Mouse (Mus musculus): ENCODE results near the gene Abtb1. TPM values are rescaled to one million over a fixed set of nuclear protein-coding genes. Genes with fewer than 3 reads are reported as not detected.

Abtb1 gene
- polyA plus RNA-seq, 1 experiment from 2014 or later: 25.3 TPM

- no peak overlapping the region for H3K27ac ChIP-seq
- peaks cover 20% of the 10 kb centered on the region for H3K4me1 ChIP-seq
- H3K4me3 ChIP-seq: no peak overlapping the region
- DNase-seq (ENCODE audit: low spot score): no peak
- 96% methylated on average over 6 of the region's 6 CpGs for WGBS
- H3K36me3 ChIP-seq: no peaks in the 10 kb centered on the region
- H3K9me3 ChIP-seq (replicated peaks): no peaks in the 10 kb centered on the region
- H3K27me3 ChIP-seq (ENCODE audit: low read depth, poor library complexity, severe bottlenecking): 0 out of 2 replicates have a peak, but pooled peaks cover 6% of the 10 kb centered on the region
These were observed 20.5 kb downstream of the Abtb1 start for GRCm38 (mm10) chr6:88821294-88821693.

- H3K27me3 ChIP-seq (ENCODE audit: low read depth, poor library complexity, severe bottlenecking): 0 out of 2 replicates have a peak, but pooled peaks cover 6% of the 10 kb centered on the region
These were observed 20.9 kb downstream of the Abtb1 start for GRCm38 (mm10) chr6:88820853-88821252.

GRCm38 (mm10) chr6:88816913-88817312 is 24.9 kb downstream of the Abtb1 start:
- WGBS: 88% methylated on average over 3 of the region's 3 CpGs
- Histone ChIP-seq H3K36me3 (no peaks in the 10 kb centered on the region), H3K4me3 (no peak overlapping the region), H3K4me1 (peaks cover 20% of the 10 kb centered on the region), H3K27ac (no peak overlapping the region), H3K9me3 (replicated peaks) (no peaks in the 10 kb centered on the region), H3K27me3 (ENCODE audit: low read depth, poor library complexity, severe bottlenecking) (no peaks in the 10 kb centered on the region)
- DNase-seq (ENCODE audit: low spot score): no peak

More at GRCm38 (mm10) chr6:88820853-88821252, 20.9 kb downstream of the Abtb1 start:
- DNase-seq (ENCODE audit: low spot score): no peak
- Histone ChIP-seq H3K27ac (no peak overlapping the region), H3K36me3 (no peaks in the 10 kb centered on the region), H3K9me3 (replicated peaks) (no peaks in the 10 kb centered on the region), H3K4me1 (peaks cover 17% of the 10 kb centered on the region), H3K4me3 (no peak overlapping the region)
- 40% methylated on average over 3 of the region's 3 CpGs for WGBS

GRCm38 (mm10) chr6:88815489-88815888 is 26.3 kb downstream of the Abtb1 start:
- Histone ChIP-seq H3K27me3 (ENCODE audit: low read depth, poor library complexity, severe bottlenecking) (no peaks in the 10 kb centered on the region), H3K4me3 (no peak overlapping the region), H3K27ac (0 out of 2 replicates have a peak overlapping the region, but pooled peaks have one; percentile 14), H3K9me3 (replicated peaks) (no peaks in the 10 kb centered on the region), H3K4me1 (peaks cover 26% of the 10 kb centered on the region), H3K36me3 (no peaks in the 10 kb centered on the region)
- no peak for DNase-seq (ENCODE audit: low spot score)
- WGBS: 93% methylated on average over 3 of the region's 3 CpGs

GRCm38 (mm10) chr6:88815036-88815435 is 26.7 kb downstream of the Abtb1 start:
- Histone ChIP-seq H3K36me3 (no peaks in the 10 kb centered on the region), H3K27ac (no peak overlapping the region), H3K4me1 (peaks cover 30% of the 10 kb centered on the region), H3K9me3 (replicated peaks) (no peaks in the 10 kb centered on the region), H3K27me3 (ENCODE audit: low read depth, poor library complexity, severe bottlenecking) (no peaks in the 10 kb centered on the region), H3K4me3 (no peak overlapping the region)
- no peak for DNase-seq (ENCODE audit: low spot score)
- WGBS: 88% methylated on average over 3 of the region's 3 CpGs

- 83% methylated on average over 10 of the region's 10 CpGs for WGBS
These were observed 28.0 kb downstream of the Abtb1 start for GRCm38 (mm10) chr6:88813832-88814231.

GRCm38 (mm10) chr6:88812886-88813285 is 28.9 kb downstream of the Abtb1 start:
- Histone ChIP-seq H3K27me3 (ENCODE audit: low read depth, poor library complexity, severe bottlenecking) (no peaks in the 10 kb centered on the region), H3K4me1 (peaks cover 42% of the 10 kb centered on the region), H3K36me3 (no peaks in the 10 kb centered on the region), H3K9me3 (replicated peaks) (no peaks in the 10 kb centered on the region), H3K4me3 (no peak overlapping the region), H3K27ac (no peak overlapping the region; the same call in 1 of the 2 replicates)
- 66% methylated on average over 3 of the region's 3 CpGs for WGBS
- no peak for DNase-seq (ENCODE audit: low spot score)

More at GRCm38 (mm10) chr6:88813832-88814231, 28.0 kb downstream of the Abtb1 start:
- Histone ChIP-seq H3K27me3 (ENCODE audit: low read depth, poor library complexity, severe bottlenecking) (no peaks in the 10 kb centered on the region), H3K4me1 (peaks cover 39% of the 10 kb centered on the region), H3K36me3 (no peaks in the 10 kb centered on the region), H3K4me3 (no peak overlapping the region), H3K9me3 (replicated peaks) (no peaks in the 10 kb centered on the region), H3K27ac (peak overlapping the region; percentile 37; the same call in 1 of the 2 replicates)
- no peak for DNase-seq (ENCODE audit: low spot score)

GRCm38 (mm10) chr6:88811880-88812400 is 29.8 kb downstream of the Abtb1 start:
- no peak for DNase-seq (ENCODE audit: low spot score)
- H3K9me3 ChIP-seq (replicated peaks): no peaks in the 10 kb centered on the region
- no peak overlapping the region for H3K4me3 ChIP-seq
- peaks cover 52% of the 10 kb centered on the region for H3K4me1 ChIP-seq
- peak overlapping the region; percentile 61 for H3K27ac ChIP-seq
- 56% methylated on average over 7 of the region's 7 CpGs for WGBS
- H3K36me3 ChIP-seq: no peaks in the 10 kb centered on the region
- no peaks in the 10 kb centered on the region for H3K27me3 ChIP-seq (ENCODE audit: low read depth, poor library complexity, severe bottlenecking)

GRCm38 (mm10) chr6:88811396-88811795 is 30.4 kb downstream of the Abtb1 start:
- peaks cover 53% of the 10 kb centered on the region for H3K4me1 ChIP-seq
- H3K27ac ChIP-seq: peak overlapping the region; percentile 61

GRCm38 (mm10) chr6:88810291-88810690 is 31.5 kb downstream of the Abtb1 start:
- WGBS: 35% methylated on average over 3 of the region's 3 CpGs
- no peaks in the 10 kb centered on the region for H3K27me3 ChIP-seq (ENCODE audit: low read depth, poor library complexity, severe bottlenecking)
- H3K4me3 ChIP-seq: no peak overlapping the region
- H3K36me3 ChIP-seq: no peaks in the 10 kb centered on the region
- peak overlapping the region; percentile 19; the same call in 1 of the 2 replicates for H3K27ac ChIP-seq
- peaks cover 53% of the 10 kb centered on the region for H3K4me1 ChIP-seq
- H3K9me3 ChIP-seq (replicated peaks): no peaks in the 10 kb centered on the region
- DNase-seq (ENCODE audit: low spot score): no peak

More at GRCm38 (mm10) chr6:88811396-88811795, 30.4 kb downstream of the Abtb1 start:
- H3K36me3 ChIP-seq: no peaks in the 10 kb centered on the region
- no peak overlapping the region for H3K4me3 ChIP-seq
- 43% methylated on average over 7 of the region's 7 CpGs for WGBS
- no peaks in the 10 kb centered on the region for H3K27me3 ChIP-seq (ENCODE audit: low read depth, poor library complexity, severe bottlenecking)
- DNase-seq (ENCODE audit: low spot score): no peak
- no peaks in the 10 kb centered on the region for H3K9me3 ChIP-seq (replicated peaks)

GRCm38 (mm10) chr6:88809091-88810037 is 32.4 kb downstream of the Abtb1 start:
- DNase-seq (ENCODE audit: low spot score): no peak
- Histone ChIP-seq H3K27ac (peak overlapping the region; percentile 44; the same call in 1 of the 2 replicates), H3K4me3 (no peak overlapping the region), H3K36me3 (no peaks in the 10 kb centered on the region), H3K27me3 (ENCODE audit: low read depth, poor library complexity, severe bottlenecking) (no peaks in the 10 kb centered on the region), H3K4me1 (peaks cover 53% of the 10 kb centered on the region), H3K9me3 (replicated peaks) (no peaks in the 10 kb centered on the region)
- WGBS: 67% methylated on average over 23 of the region's 23 CpGs

- H3K4me3 ChIP-seq: no peak overlapping the region
- 90% methylated on average over 17 of the region's 17 CpGs for WGBS
These were observed 36.7 kb downstream of the Abtb1 start for GRCm38 (mm10) chr6:88804966-88805577.

More at GRCm38 (mm10) chr6:88804966-88805577, 36.7 kb downstream of the Abtb1 start:
- H3K4me1 ChIP-seq: peaks cover 49% of the 10 kb centered on the region
- H3K36me3 ChIP-seq: no peaks in the 10 kb centered on the region
- no peak for DNase-seq (ENCODE audit: low spot score)
- H3K27me3 ChIP-seq (ENCODE audit: low read depth, poor library complexity, severe bottlenecking): no peaks in the 10 kb centered on the region
- no peaks in the 10 kb centered on the region for H3K9me3 ChIP-seq (replicated peaks)
- H3K27ac ChIP-seq: no peak overlapping the region

Data from limb, embryonic 10.5 days (tissue).